Mouse (Mus musculus) erythroblast, embryonic 14.5 days (primary cell): ENCODE measurements around the gene Ptges3. TPM values are rescaled to one million over a fixed set of nuclear protein-coding genes. Genes with fewer than 3 reads are reported as not detected.
"Not testable (repeated sequence)": the region's sequence is repeated elsewhere in the genome, so short reads cannot be mapped to it uniquely, and the experiment has no call there.

Experiments
- H3K27me3 ChIP-seq: 2 replicates; pipeline ENCODE4 v1.6.1; 2012; ENCODE audit warnings: inconsistent platforms; ENCODE audit not compliant: control insufficient read depth
- H3K36me3 ChIP-seq: 2 replicates; pipeline ENCODE4 v1.6.1; 2012; ENCODE audit warnings: mild to moderate bottlenecking, inconsistent platforms; ENCODE audit not compliant: control insufficient read depth
- H3K4me1 ChIP-seq: 2 replicates; pipeline ENCODE4 v1.6.1; 2012; ENCODE audit warnings: inconsistent platforms; ENCODE audit not compliant: control insufficient read depth
- H3K4me3 ChIP-seq: replicated peaks from 2 replicates; pipeline ENCODE3; 2012; ENCODE audit warnings: moderate library complexity, mild to moderate bottlenecking, inconsistent platforms
- H3K9me3 ChIP-seq: 2 replicates; pipeline ENCODE4 v1.6.1; 2012; ENCODE audit warnings: low read length, inconsistent platforms, mixed read lengths; ENCODE audit not compliant: control insufficient read depth
- GATA1 ChIP-seq: IDR thresholded peaks from 2 replicates; pipeline ENCODE4 v1.6.1; 2012; ENCODE audit warnings: low read length, inconsistent platforms, mixed read lengths
- TAL1 ChIP-seq: IDR thresholded peaks from 3 replicates; pipeline ENCODE4 v1.6.1; 2012; ENCODE audit warnings: low read length, inconsistent platforms, mixed read lengths
- polyA plus RNA-seq: library from polyadenylated mRNA; stranded (reverse); fragments of >175 nt; gene quantifications from 2 replicates; pipeline ENCODE4 v1.2.3, GENCODE M21; 2012

Ptges3 gene
- polyA plus RNA-seq, 1 experiment = 11.8 TPM

DNA sequence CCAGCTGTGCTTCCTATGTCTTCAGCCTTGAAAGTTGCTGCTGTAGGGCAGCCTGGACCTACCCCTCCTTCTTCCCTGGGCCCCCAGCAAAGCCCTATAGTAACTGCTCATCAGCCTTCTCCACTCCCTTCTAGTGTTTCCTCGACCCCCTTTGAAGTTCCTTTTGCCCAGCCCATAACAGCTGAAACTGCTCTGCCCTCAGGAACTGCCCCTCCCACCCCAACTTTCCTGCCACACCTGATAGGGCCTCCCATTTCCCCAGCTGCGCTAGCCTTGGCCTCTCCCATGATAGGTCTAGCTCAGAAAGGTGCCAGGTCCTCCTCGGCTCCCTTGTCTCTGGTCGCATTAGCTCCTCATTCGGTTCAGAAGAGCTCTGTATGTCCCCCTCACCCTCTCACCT is 19.6 kb upstream of the Ptges3 start:
- Histone ChIP-seq H3K27me3 (no peaks in the 10 kb centered on the region), H3K4me3 (peak overlapping the region; percentile 52), H3K9me3 (no peaks in the 10 kb centered on the region), H3K36me3 (peaks cover 74% of the 10 kb centered on the region), H3K4me1 (peaks cover 63% of the 10 kb centered on the region)
- TF ChIP-seq TAL1 = no peak
- no peak for TF ChIP-seq GATA1

- no peak for TF ChIP-seq TAL1
- no peak for TF ChIP-seq GATA1
- Histone ChIP-seq H3K9me3 (no peaks in the 10 kb centered on the region), H3K4me1 (peaks cover 65% of the 10 kb centered on the region), H3K4me3 (no peak overlapping the region), H3K36me3 (peaks cover 81% of the 10 kb centered on the region), H3K27me3 (no peaks in the 10 kb centered on the region)
Observed at GRCm38 (mm10) chr10:128039858-128040257, 18.9 kb upstream of the Ptges3 start.

DNA sequence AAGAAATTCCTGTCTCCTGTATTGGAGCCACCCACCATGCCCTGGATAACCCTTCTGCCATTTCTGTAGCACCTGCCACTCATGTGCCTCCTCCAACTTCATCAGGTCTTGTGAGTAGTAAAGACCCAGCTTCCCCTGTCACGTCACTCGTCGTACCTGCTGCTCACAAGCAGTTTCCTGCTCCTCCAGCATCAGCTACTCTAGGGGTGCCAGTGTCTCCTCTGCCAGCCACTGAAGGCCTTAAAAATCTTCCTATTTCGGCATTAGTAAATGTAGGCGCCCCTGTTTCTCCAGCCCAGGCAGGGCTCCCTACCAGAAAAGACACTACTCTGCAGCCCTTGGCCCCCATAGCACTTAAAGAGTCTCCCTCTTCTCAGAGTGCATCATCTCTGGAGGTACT is 18.5 kb upstream of the Ptges3 start:
- no peak for TF ChIP-seq TAL1
- no peak for TF ChIP-seq GATA1
- H3K4me3 ChIP-seq = no peak overlapping the region
- H3K36me3 ChIP-seq = peaks cover 85% of the 10 kb centered on the region
- H3K27me3 ChIP-seq = no peaks in the 10 kb centered on the region
- no peaks in the 10 kb centered on the region for H3K9me3 ChIP-seq
- peaks cover 65% of the 10 kb centered on the region for H3K4me1 ChIP-seq

GRCm38 (mm10) chr10:128041636-128042035 is 17.1 kb upstream of the Ptges3 start:
- H3K27me3 ChIP-seq = no peaks in the 10 kb centered on the region
- no peak for TF ChIP-seq GATA1
- no peak for TF ChIP-seq TAL1
- H3K36me3 ChIP-seq = peaks cover 98% of the 10 kb centered on the region
- no peak overlapping the region for H3K4me3 ChIP-seq
- H3K4me1 ChIP-seq = peaks cover 65% of the 10 kb centered on the region
- H3K9me3 ChIP-seq = no peaks in the 10 kb centered on the region

DNA sequence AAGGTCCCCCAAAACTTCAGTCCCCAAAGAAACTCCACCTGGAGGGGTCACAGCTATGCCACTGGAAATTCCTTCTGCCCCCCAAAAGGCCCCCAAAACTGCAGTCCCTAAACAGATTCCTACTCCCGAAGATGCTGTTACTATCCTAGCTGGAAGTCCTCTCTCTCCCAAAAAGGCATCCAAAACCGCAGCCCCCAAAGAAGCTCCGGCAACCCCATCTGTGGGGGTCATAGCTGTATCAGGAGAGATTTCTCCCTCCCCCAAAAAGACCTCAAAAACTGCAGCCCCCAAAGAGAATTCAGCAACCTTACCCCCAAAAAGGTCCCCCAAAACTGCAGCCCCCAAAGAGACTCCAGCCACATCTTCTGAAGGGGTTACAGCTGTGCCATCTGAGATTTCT is 16.3 kb upstream of the Ptges3 start:
- Histone ChIP-seq H3K27me3 (no peaks in the 10 kb centered on the region), H3K36me3 (peaks cover 99% of the 10 kb centered on the region), H3K9me3 (no peaks in the 10 kb centered on the region), H3K4me1 (peaks cover 57% of the 10 kb centered on the region), H3K4me3 (no peak overlapping the region)
- no peak for TF ChIP-seq TAL1
- no peak for TF ChIP-seq GATA1

- TF ChIP-seq TAL1 (no peak), GATA1 (no peak)
- Histone ChIP-seq H3K4me1 (peaks cover 49% of the 10 kb centered on the region), H3K27me3 (no peaks in the 10 kb centered on the region), H3K36me3 (peaks cover 99% of the 10 kb centered on the region), H3K9me3 (no peaks in the 10 kb centered on the region), H3K4me3 (no peak overlapping the region)
Observed at GRCm38 (mm10) chr10:128043041-128043835, 15.5 kb upstream of the Ptges3 start.

DNA sequence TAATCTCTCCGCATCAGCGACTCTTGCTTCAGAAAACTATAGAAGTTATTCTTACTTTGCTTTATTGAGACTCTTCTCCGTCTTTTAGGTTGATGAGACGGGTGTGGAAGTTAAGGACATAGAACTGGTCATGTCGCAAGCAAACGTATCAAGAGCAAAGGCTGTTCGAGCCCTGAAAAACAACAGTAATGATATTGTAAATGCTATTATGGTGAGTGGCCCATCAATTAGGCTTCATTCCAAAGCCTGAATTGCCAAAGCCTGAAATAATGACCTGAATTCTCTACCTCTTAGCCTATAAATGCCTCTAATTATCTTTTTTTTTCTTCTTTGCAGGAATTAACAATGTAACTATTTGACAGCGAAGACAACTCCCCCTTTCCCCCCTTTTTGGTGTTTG is 10.6 kb upstream of the Ptges3 start:
- no peak for TF ChIP-seq GATA1
- TF ChIP-seq TAL1 = no peak
- peaks cover 17% of the 10 kb centered on the region for H3K4me1 ChIP-seq
- no peaks in the 10 kb centered on the region for H3K9me3 ChIP-seq
- H3K36me3 ChIP-seq = peaks cover 84% of the 10 kb centered on the region
- H3K4me3 ChIP-seq = no peak overlapping the region
- no peaks in the 10 kb centered on the region for H3K27me3 ChIP-seq

GRCm38 (mm10) chr10:128049741-128050140 is 9.0 kb upstream of the Ptges3 start:
- no peak overlapping the region for H3K4me3 ChIP-seq
- TF ChIP-seq GATA1 (no peak), TAL1 (no peak)
- no peaks in the 10 kb centered on the region for H3K9me3 ChIP-seq
- no peaks in the 10 kb centered on the region; the same call in 1 of the 2 replicates for H3K27me3 ChIP-seq
- peaks cover 6% of the 10 kb centered on the region for H3K4me1 ChIP-seq
- peaks cover 68% of the 10 kb centered on the region for H3K36me3 ChIP-seq

- Histone ChIP-seq H3K4me1 (peaks cover 3% of the 10 kb centered on the region; the same call in 1 of the 2 replicates), H3K4me3 (no peak overlapping the region), H3K27me3 (peaks cover 4% of the 10 kb centered on the region), H3K36me3 (peaks cover 62% of the 10 kb centered on the region), H3K9me3 (no peaks in the 10 kb centered on the region)
- no peak for TF ChIP-seq TAL1
- TF ChIP-seq GATA1 = no peak
Observed at GRCm38 (mm10) chr10:128050355-128050754, 8.4 kb upstream of the Ptges3 start.

DNA sequence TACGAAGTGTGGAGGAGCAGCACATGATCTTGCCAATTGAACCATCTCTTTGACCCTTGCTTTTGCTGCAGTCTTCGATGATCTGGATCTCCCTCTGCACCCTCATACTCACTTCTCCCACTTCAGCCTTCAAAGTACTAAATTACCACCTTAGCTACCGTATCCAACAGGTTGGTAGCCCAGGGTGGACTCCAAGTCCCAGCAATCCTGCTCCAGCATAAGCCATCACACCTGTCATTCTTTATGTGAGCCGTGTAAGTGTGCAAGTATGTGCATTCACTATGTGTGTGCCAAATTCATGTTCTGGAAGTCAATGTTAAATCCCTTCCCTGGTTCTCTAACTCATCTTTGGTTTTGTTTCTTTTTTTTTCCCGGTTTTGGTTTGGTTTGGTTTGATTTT is 7.2 kb upstream of the Ptges3 start:
- no peak for TF ChIP-seq GATA1
- no peak for TF ChIP-seq TAL1
- H3K4me1 ChIP-seq = no peaks in the 10 kb centered on the region
- H3K27me3 ChIP-seq = peaks cover 4% of the 10 kb centered on the region
- H3K4me3 ChIP-seq = no peak overlapping the region
- peaks cover 50% of the 10 kb centered on the region for H3K36me3 ChIP-seq
- no peaks in the 10 kb centered on the region for H3K9me3 ChIP-seq

DNA sequence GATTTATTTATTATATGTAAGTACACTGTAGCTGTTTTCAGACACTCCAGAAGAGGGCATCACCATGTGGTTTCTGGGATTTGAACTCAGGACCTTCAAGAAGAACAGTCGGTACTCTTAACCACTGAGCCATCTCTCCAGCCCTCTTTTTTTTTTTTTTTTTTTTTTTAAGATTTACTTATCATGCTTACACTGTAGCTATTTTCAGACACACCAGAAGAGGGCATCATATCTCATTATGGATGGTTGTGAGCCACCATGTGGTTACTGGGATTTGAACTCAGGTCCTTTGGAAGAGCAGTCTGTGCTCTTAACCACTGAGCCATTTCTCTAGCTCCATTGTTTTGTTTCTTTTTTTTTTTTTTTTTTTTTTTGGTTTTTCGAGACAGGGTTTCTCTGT is 6.6 kb upstream of the Ptges3 start:
- H3K9me3 ChIP-seq, H3K4me3 ChIP-seq, H3K4me1 ChIP-seq, H3K27me3 ChIP-seq: not testable (repeated sequence)
- peaks cover 45% of the 10 kb centered on the region for H3K36me3 ChIP-seq
